Mouse (Mus musculus) testis, adult 2 months (tissue): ENCODE results near the gene Skp1a.

Experiments
- CTCF ChIP-seq: fragments of 200-500 bp; IDR thresholded peaks from 2 replicates; pipeline ENCODE4 v1.5.1; 2012; ENCODE audit warnings: low read depth, mild to moderate bottlenecking, inconsistent platforms, low read length, moderate library complexity; ENCODE audit not compliant: control insufficient read depth, insufficient read depth, insufficient replicate concordance
- POLR2A ChIP-seq: fragments of 200-500 bp; IDR thresholded peaks from 2 replicates; pipeline ENCODE4 v1.6.1; 2012; ENCODE audit warnings: low read depth, mild to moderate bottlenecking, inconsistent platforms, low read length, moderate library complexity; ENCODE audit not compliant: control insufficient read depth

GRCm38 (mm10) chr11:52280566-52281455 is 49.0 kb downstream of the Skp1a start:
- TF ChIP-seq CTCF (no peak), POLR2A (no peak)
